Mouse (Mus musculus) MEL (cell line): Measurements from ENCODE around the gene Tbc1d8b. TPM values are rescaled to one million over a fixed set of nuclear protein-coding genes. Genes with fewer than 3 reads are reported as not detected.

Source experiments
- DNase-seq: peaks from one replicate; pipeline ENCODE4 v3.0.0; 2011; ENCODE audit warnings: low read depth, low spot score
- H3K27ac ChIP-seq: 2 replicates; pipeline ENCODE4 v1.5.1; 2012; ENCODE audit warnings: low read depth, mild to moderate bottlenecking, control low read depth, low read length, moderate library complexity; ENCODE audit not compliant: control insufficient read depth
- H3K27me3 ChIP-seq, 2 experiments: fragments of 150-350 bp in 1 of 2; sonication (generic) in 1 of 2; 2 replicates each; pipeline ENCODE4 v1.6.1; 2012; ENCODE audit warnings: low read length in 2 of 2, mild to moderate bottlenecking in 2 of 2, improper control_type of control experiment in 1 of 2, moderate library complexity in 1 of 2; ENCODE audit not compliant: insufficient read depth in 2 of 2, control insufficient read depth in 1 of 2
- H3K36me3 ChIP-seq, 2 experiments: 2 replicates each; pipeline ENCODE4 v1.6.1; 2012 to 2014; ENCODE audit warnings: low read length in 2 of 2, improper control_type of control experiment in 1 of 2, inconsistent platforms in 1 of 2, mild to moderate bottlenecking in 1 of 2; ENCODE audit not compliant: insufficient read depth in 2 of 2, control insufficient read depth in 1 of 2
- H3K4me1 ChIP-seq, 2 experiments: fragments of 150-350 bp in 1 of 2; sonication (generic) in 1 of 2; 2 replicates each; pipeline ENCODE4 v1.6.1; 2012; ENCODE audit warnings: low read length in 2 of 2, improper control_type of control experiment in 1 of 2, mild to moderate bottlenecking in 1 of 2; ENCODE audit not compliant: insufficient read depth in 2 of 2, control insufficient read depth in 1 of 2
- H3K4me3 ChIP-seq, 2 experiments: fragments of 150-350 bp in 1 of 2; sonication (generic) in 1 of 2; 2 replicates each; pipeline ENCODE4 v1.5.1; 2012; ENCODE audit warnings: low read depth in 2 of 2, low read length in 2 of 2, mild to moderate bottlenecking in 2 of 2, moderate library complexity in 2 of 2, control low read depth in 1 of 2, improper control_type of control experiment in 1 of 2; ENCODE audit not compliant: control insufficient read depth in 1 of 2, insufficient read depth in 1 of 2
- H3K79me2 ChIP-seq: 2 replicates; pipeline ENCODE4 v1.6.1; 2012; ENCODE audit warnings: mild to moderate bottlenecking, low read length, moderate library complexity; ENCODE audit not compliant: control insufficient read depth, poor library complexity, insufficient read depth
- H3K9ac ChIP-seq: 2 replicates; pipeline ENCODE4 v1.6.1; 2012; ENCODE audit warnings: low read depth, mild to moderate bottlenecking, control low read depth, low read length, moderate library complexity; ENCODE audit not compliant: control insufficient read depth, poor library complexity, severe bottlenecking
- H3K9me3 ChIP-seq: fragments of 150-350 bp; sonication (generic); replicated peaks from 2 replicates; pipeline ENCODE4 v1.6.1; 2012; ENCODE audit warnings: mild to moderate bottlenecking, low read length, improper control_type of control experiment, moderate library complexity; ENCODE audit not compliant: insufficient read depth
- EP300 ChIP-seq, 2 experiments: IDR thresholded peaks; 2 replicates each; pipeline ENCODE4 v1.6.1; 2011; ENCODE audit warnings: improper control_type of control experiment in 2 of 2, low read length in 2 of 2, low read depth in 1 of 2, mild to moderate bottlenecking in 1 of 2
- GABPA ChIP-seq: IDR thresholded peaks from 2 replicates; pipeline ENCODE4 v1.6.1; 2012; ENCODE audit warnings: low read depth, mild to moderate bottlenecking, inconsistent platforms, low read length, improper control_type of control experiment, moderate library complexity
- HCFC1 ChIP-seq: IDR thresholded peaks from 2 replicates; pipeline ENCODE4 v1.6.1; 2012; ENCODE audit warnings: low read depth, mild to moderate bottlenecking, inconsistent platforms, low read length, improper control_type of control experiment, moderate library complexity
- MAFK ChIP-seq: IDR thresholded peaks from 2 replicates; pipeline ENCODE4 v1.6.1; 2011; ENCODE audit warnings: low read depth, mild to moderate bottlenecking, low read length, improper control_type of control experiment, borderline replicate concordance
- MYC ChIP-seq: IDR thresholded peaks from 2 replicates; pipeline ENCODE4 v1.6.1; 2011; ENCODE audit warnings: low read depth, mild to moderate bottlenecking, low read length, improper control_type of control experiment, moderate library complexity
- POLR2A ChIP-seq, 2 experiments: IDR thresholded peaks; 2 replicates each; pipeline ENCODE4 v1.6.1; 2011 to 2012; ENCODE audit warnings: low read length in 2 of 2, mild to moderate bottlenecking in 2 of 2, control low read depth in 1 of 2, improper control_type of control experiment in 1 of 2, low read depth in 1 of 2, moderate library complexity in 1 of 2; ENCODE audit not compliant: control insufficient read depth in 1 of 2, insufficient read depth in 1 of 2, poor library complexity in 1 of 2
- POLR2AphosphoS2 ChIP-seq: IDR thresholded peaks from 2 replicates; pipeline ENCODE4 v1.6.1; 2011; ENCODE audit warnings: low read length, improper control_type of control experiment
- polyA plus RNA-seq, 2 experiments: library from polyadenylated mRNA; stranded (reverse) in 1 of 2; unstranded in 1 of 2; fragments of >175 nt in 1 of 2; fragments of >200 nt in 1 of 2; gene quantifications; 2 replicates each; pipeline versions ENCODE4 v1.2.1 to v1.2.4; 2012; ENCODE audit warnings: low replicate concordance in 2 of 2, low read depth in 1 of 2; ENCODE audit not compliant: insufficient read length in 2 of 2, insufficient read depth in 1 of 2, missing spikeins in 1 of 2
- total RNA-seq: library from RNA; depleted of rRNA; stranded (reverse); fragments of 300-350 nt; gene quantifications from 2 replicates; pipeline ENCODE4 v1.2.3, GENCODE M21; 2012

Gene Tbc1d8b
- total and polyA plus RNA-seq, 3 experiments: 5.2 to 6.2 TPM; not detected in 1

DNA sequence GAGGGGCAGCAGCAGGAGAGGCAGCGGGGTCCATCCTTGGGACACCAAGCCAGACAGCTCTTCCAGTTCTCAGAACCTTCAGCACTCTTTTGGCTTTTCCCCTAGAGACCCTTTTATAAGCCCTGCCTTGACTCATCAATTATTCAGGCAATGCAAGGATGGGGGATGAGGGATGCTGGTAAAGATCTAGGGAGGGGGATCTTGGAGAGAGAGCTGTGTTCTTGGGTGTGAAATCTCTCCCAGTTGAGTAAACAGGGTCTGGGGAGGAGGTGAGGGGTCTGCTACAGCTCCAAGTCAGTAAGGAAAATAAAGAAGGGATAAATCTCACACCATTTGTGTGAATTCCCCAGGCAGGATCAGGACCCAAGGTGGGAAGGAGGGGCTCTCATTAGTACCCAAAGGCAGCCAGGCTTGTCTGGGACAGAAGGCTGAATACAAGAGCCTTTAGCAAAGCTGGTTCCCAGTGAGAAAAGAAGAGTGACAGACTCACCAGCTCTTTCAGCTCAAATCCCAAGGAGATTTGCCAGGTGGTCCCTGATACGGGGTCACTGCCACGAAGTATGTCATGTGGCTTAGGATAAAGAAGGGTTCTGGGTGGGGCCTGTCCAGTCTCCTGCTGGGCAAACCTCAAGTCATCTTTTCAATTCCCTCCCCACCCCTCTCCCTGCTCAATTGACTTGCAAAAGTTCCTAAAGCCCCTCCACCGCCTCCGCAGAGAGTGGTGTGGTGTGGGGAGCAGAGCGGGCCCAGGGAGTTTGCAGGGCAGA is 97.7 kb downstream of the Tbc1d8b start, which contains the start of gene Ripply1:
TSS of gene Ripply1 (minus strand) at position 76 of the 767 bp plus-strand sequence.
- DNase-seq: no peak
- Histone ChIP-seq H3K27ac (no peak within 1 kb of the TSS), H3K4me1 (peaks cover 10 to 37% of the 10 kb centered on the region in 2 experiments), H3K27me3 (no peaks in the 10 kb centered on the region), H3K4me3 (no peak within 1 kb of the TSS)
- TF ChIP-seq EP300 (IDR thresholded peaks at IDR 0.05; ENCODE audit: low read depth in 1 of 2, low read length in 2 of 2) (no peak), POLR2A (IDR thresholded peaks at IDR 0.05; ENCODE audit: control insufficient read depth in 1 of 2, insufficient read depth in 1 of 2, low read depth in 1 of 2, low read length in 2 of 2, poor library complexity in 1 of 2) (no peak), MYC (no peak), GABPA (no peak)
- TF ChIP-seq, all 39 proteins: peak for 0
- Histone ChIP-seq H3K36me3 (peaks cover 0 to 24% of the 10 kb centered on the region in 2 experiments; a peak in 2 of 4 replicates), H3K9ac (no peak within 1 kb of the TSS), H3K79me2 (no peaks in the 10 kb centered on the region), H3K9me3 (no peaks in the 10 kb centered on the region)

- no peak overlapping the region for H3K27ac ChIP-seq
- no peaks in the 10 kb centered on the region for H3K79me2 ChIP-seq
- no peak overlapping the region for H3K9ac ChIP-seq
- peaks cover 0 to 24% of the 10 kb centered on the region in 2 experiments; a peak in 2 of 4 replicates for H3K36me3 ChIP-seq
- TF ChIP-seq MAFK: no peak
- no peak for TF ChIP-seq POLR2AphosphoS2
- DNase-seq: no peak
- no peak overlapping the region for H3K4me3 ChIP-seq
- H3K9me3 ChIP-seq: no peaks in the 10 kb centered on the region
- peaks cover 10 to 37% of the 10 kb centered on the region in 2 experiments for H3K4me1 ChIP-seq
- no peaks in the 10 kb centered on the region for H3K27me3 ChIP-seq
Observed at GRCm38 (mm10) chrX:139783045-139783422, 98.2 kb downstream of the Tbc1d8b start.

DNA sequence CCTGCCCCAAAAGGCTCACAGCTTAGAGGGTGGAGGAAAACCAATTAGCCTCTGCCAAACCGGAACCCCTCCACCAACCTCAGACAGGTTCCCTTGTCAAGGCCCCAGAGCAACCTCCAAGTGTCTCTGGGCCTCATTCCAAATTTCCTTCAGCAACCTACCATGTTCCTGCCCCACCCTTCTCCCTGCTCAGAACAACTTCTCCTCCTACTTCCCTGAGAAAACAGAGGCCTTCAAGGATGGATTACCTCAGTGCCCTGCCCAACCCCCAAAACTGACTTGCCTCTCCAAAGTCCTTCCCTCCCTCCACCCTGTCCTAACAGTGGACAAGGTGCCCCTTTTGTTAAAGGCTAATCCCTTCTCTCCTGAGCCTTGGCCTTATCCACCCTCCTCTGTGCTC is 101.0 kb downstream of the Tbc1d8b start:
- Histone ChIP-seq H3K4me1 (peaks cover 15 to 39% of the 10 kb centered on the region in 2 experiments), H3K9me3 (no peaks in the 10 kb centered on the region), H3K27me3 (no peaks in the 10 kb centered on the region), H3K79me2 (no peaks in the 10 kb centered on the region), H3K9ac (no peak overlapping the region), H3K4me3 (no peak overlapping the region), H3K27ac (no peak overlapping the region), H3K36me3 (peaks cover 0 to 32% of the 10 kb centered on the region in 2 experiments; a peak in 2 of 4 replicates)
- TF ChIP-seq EP300 (IDR thresholded peaks at IDR 0.05; ENCODE audit: low read depth in 1 of 2, low read length in 2 of 2): 0 out of 4 replicates have a peak, but pooled peaks of 1 of the 2 experiments have one; percentile 16
- no peak for TF ChIP-seq HCFC1
- DNase-seq: peak; percentile 67
